Mouse (Mus musculus) kidney, adult 2 months (tissue): ENCODE measurements around the gene Gm13693. TPM values are rescaled to one million over a fixed set of nuclear protein-coding genes. Genes with fewer than 3 reads are reported as not detected.
A peak's percentile ranks its signal among the peaks of the same experiment; 100 is the strongest.
"Not testable (repeated sequence)": the region's sequence is repeated elsewhere in the genome, so short reads cannot be mapped to it uniquely, and the experiment has no call there.

Experiments
- DNase-seq: peaks from one replicate; pipeline ENCODE4 v3.0.0; 2021
- H3K27ac ChIP-seq: fragments of 200-500 bp; 2 replicates; pipeline ENCODE4 v1.5.1; 2012; ENCODE audit warnings: low read depth, low read length, control low read depth, inconsistent platforms; ENCODE audit not compliant: insufficient read depth
- H3K27me3 ChIP-seq: fragments of 200-500 bp; replicated peaks from 2 replicates; pipeline ENCODE4 v1.6.1; 2012; ENCODE audit warnings: mild to moderate bottlenecking, moderate library complexity, low read length, inconsistent platforms; ENCODE audit not compliant: control insufficient read depth, insufficient read depth
- H3K36me3 ChIP-seq: fragments of 200-500 bp; 2 replicates; pipeline ENCODE4 v1.6.1; 2012; ENCODE audit warnings: mild to moderate bottlenecking, moderate library complexity, low read length, inconsistent platforms; ENCODE audit not compliant: control insufficient read depth, insufficient read depth
- H3K4me1 ChIP-seq: fragments of 200-500 bp; 2 replicates; pipeline ENCODE4 v1.6.1; 2011; ENCODE audit warnings: low read length; ENCODE audit not compliant: control insufficient read depth, insufficient read depth
- H3K4me3 ChIP-seq: fragments of 200-500 bp; 2 replicates; pipeline ENCODE4 v1.5.1; 2011; ENCODE audit warnings: mild to moderate bottlenecking, low read depth, low read length, control low read depth; ENCODE audit not compliant: insufficient read depth
- CTCF ChIP-seq: fragments of 200-500 bp; conservative IDR thresholded peaks from 2 replicates; pipeline ENCODE4 v1.5.1; 2011; ENCODE audit warnings: low read depth, mild to moderate bottlenecking, control low read depth, low read length, moderate library complexity, mixed read lengths; ENCODE audit not compliant: insufficient read depth, insufficient read length
- POLR2A ChIP-seq: fragments of 200-500 bp; IDR thresholded peaks from one replicate; pipeline ENCODE4 v1.6.1; 2011; ENCODE audit warnings: low read depth, low read length, control low read depth
- WGBS: fragments of 180-500 bp; shearing (Covaris S2); methylation state at CpG from one replicate; pipeline ENCODE4 v1.1.7; 2018; 5-methylcytosine and 5-hydroxymethylcytosine counted together
- polyA plus RNA-seq: library from polyadenylated mRNA; depleted of rRNA; stranded (reverse); fragments of >200 nt; gene quantifications from 2 replicates; pipeline ENCODE4 v1.2.3, GENCODE M21; 2012; rRNA removed

Gm13693 gene
- polyA plus RNA-seq, 1 experiment, result not detected

GRCm38 (mm10) chr2:83993639-83994255 is 32.4 kb downstream of the Gm13693 start:
- H3K27ac ChIP-seq, result peak overlapping the region; percentile 50
- H3K4me3 ChIP-seq, H3K4me1 ChIP-seq, H3K36me3 ChIP-seq, H3K27me3 ChIP-seq: not testable (repeated sequence)
- WGBS, result 9% methylated on average over 8 of the region's 9 CpGs
- peak; percentile 48 for DNase-seq

- H3K4me1 ChIP-seq, DNase-seq, H3K27ac ChIP-seq, H3K4me3 ChIP-seq, H3K27me3 ChIP-seq, H3K36me3 ChIP-seq: not testable (repeated sequence)
- 92% methylated on average over 2 of the region's 3 CpGs for WGBS
Observed at GRCm38 (mm10) chr2:83994526-83994925, 33.2 kb downstream of the Gm13693 start.

GRCm38 (mm10) chr2:84008913-84009312 is 47.6 kb downstream of the Gm13693 start:
- Histone ChIP-seq H3K4me3 (no peak overlapping the region), H3K27me3 (no peaks in the 10 kb centered on the region), H3K36me3 (no peaks in the 10 kb centered on the region), H3K4me1 (0 out of 2 replicates have a peak, but pooled peaks cover 2% of the 10 kb centered on the region), H3K27ac (no peak overlapping the region)
- WGBS, result 45% methylated on average over 1 of the region's 1 CpGs
- no peak for TF ChIP-seq CTCF
- TF ChIP-seq POLR2A, result no peak
- no peak for DNase-seq

GRCm38 (mm10) chr2:84009818-84010217 is 48.5 kb downstream of the Gm13693 start:
- TF ChIP-seq CTCF (no peak), POLR2A (no peak)
- 59% methylated on average over 3 of the region's 3 CpGs for WGBS
- no peaks in the 10 kb centered on the region for H3K36me3 ChIP-seq
- H3K27me3 ChIP-seq, result no peaks in the 10 kb centered on the region
- 0 out of 2 replicates have a peak, but pooled peaks cover 2% of the 10 kb centered on the region for H3K4me1 ChIP-seq
- H3K27ac ChIP-seq, result no peak overlapping the region
- no peak overlapping the region for H3K4me3 ChIP-seq
- DNase-seq, result peak; percentile 23

Other genes with a start within 250 kb of the Gm13693 start
- gene Itgav, start 237.1 kb upstream of the Gm13693 start, polyA plus RNA-seq, result 75.4 and 75.9 TPM in 2 replicates
- 0.11 and 0.17 TPM in 2 replicates for gene Fam171b, start 148.9 kb upstream of the Gm13693 start, polyA plus RNA-seq
- gene Zswim2, start 20.3 kb upstream of the Gm13693 start, polyA plus RNA-seq, result not detected in 2 replicates
- gene Gm13698, start 5.8 kb upstream of the Gm13693 start, polyA plus RNA-seq, result not detected in 2 replicates
- not detected in 2 replicates for gene Gm13695, start 5.8 kb downstream of the Gm13693 start, polyA plus RNA-seq
- not detected in 2 replicates for gene Gm13696, start 11.6 kb downstream of the Gm13693 start, polyA plus RNA-seq
- not detected in 2 replicates for gene Gm13694, start 17.4 kb downstream of the Gm13693 start, polyA plus RNA-seq
- gene Gm13697, start 23.2 kb downstream of the Gm13693 start, polyA plus RNA-seq, result not detected in 2 replicates
- gene Gm13691, start 29.1 kb downstream of the Gm13693 start, polyA plus RNA-seq, result not detected in 2 replicates